Mouse (Mus musculus): ENCODE data around the gene Hpse2. TPM values are rescaled to one million over a fixed set of nuclear protein-coding genes. Genes with fewer than 3 reads are reported as not detected.

Gene Hpse2
- total and polyA plus RNA-seq, 2 experiments from 2014 or later = 0.23 to 0.55 TPM

- ATAC-seq (ENCODE audit: low FRiP score) = no peak
- no peak for DNase-seq (ENCODE audit: low spot score)
These were observed 590.3 kb downstream of the Hpse2 start for GRCm38 (mm10) chr19:42797866-42798265.

GRCm38 (mm10) chr19:42795801-42796200 is 592.4 kb downstream of the Hpse2 start:
- no peak for ATAC-seq (ENCODE audit: low FRiP score)

More at GRCm38 (mm10) chr19:42797866-42798265, 590.3 kb downstream of the Hpse2 start:
- no peak overlapping the region for H3K9ac ChIP-seq (replicated peaks; ENCODE audit: low read length, poor library complexity, severe bottlenecking)
- H3K36me3 ChIP-seq (ENCODE audit: insufficient read depth, low read length) = no peaks in the 10 kb centered on the region
- peaks cover 8% of the 10 kb centered on the region; the same call in 1 of the 2 replicates for H3K4me1 ChIP-seq (ENCODE audit: insufficient read depth, low read length)
- H3K27ac ChIP-seq (ENCODE audit: low read depth, low read length) = no peak overlapping the region
- no peak for TF ChIP-seq CTCF (IDR thresholded peaks at IDR 0.05)
- H3K27me3 ChIP-seq (ENCODE audit: insufficient read depth, low read length) = no peaks in the 10 kb centered on the region
- WGBS = 71% methylated on average over 2 of the region's 2 CpGs
- no peak overlapping the region for H3K4me3 ChIP-seq (ENCODE audit: low read depth, low read length)
- H3K9me3 ChIP-seq (ENCODE audit: low read length) = no peaks in the 10 kb centered on the region
- no peak overlapping the region for H3K4me2 ChIP-seq (ENCODE audit: low read depth, low read length, poor library complexity, severe bottlenecking)

GRCm38 (mm10) chr19:42794914-42795613 is 593.1 kb downstream of the Hpse2 start:
- H3K4me1 ChIP-seq (ENCODE audit: insufficient read depth, low read length) = peaks cover 8% of the 10 kb centered on the region; the same call in 1 of the 2 replicates
- ATAC-seq (ENCODE audit: low FRiP score) = peak; percentile 88

More at GRCm38 (mm10) chr19:42795801-42796200, 592.4 kb downstream of the Hpse2 start:
- Histone ChIP-seq H3K4me1 (ENCODE audit: insufficient read depth, low read length) (peaks cover 8% of the 10 kb centered on the region; the same call in 1 of the 2 replicates), H3K4me2 (ENCODE audit: low read depth, low read length, poor library complexity, severe bottlenecking) (peak overlapping the region; percentile 78), H3K4me3 (ENCODE audit: low read depth, low read length) (peak overlapping the region; percentile 35; the same call in 1 of the 2 replicates), H3K27me3 (ENCODE audit: insufficient read depth, low read length) (no peaks in the 10 kb centered on the region), H3K9me3 (ENCODE audit: low read length) (no peaks in the 10 kb centered on the region), H3K36me3 (ENCODE audit: insufficient read depth, low read length) (no peaks in the 10 kb centered on the region), H3K27ac (ENCODE audit: low read depth, low read length) (no peak overlapping the region), H3K9ac (replicated peaks; ENCODE audit: low read length, poor library complexity, severe bottlenecking) (peak overlapping the region; percentile 54; the same call in 1 of the 2 replicates)
- 32% methylated on average over 9 of the region's 9 CpGs for WGBS
- DNase-seq (ENCODE audit: low spot score) = no peak
- no peak for TF ChIP-seq CTCF (IDR thresholded peaks at IDR 0.05)

GRCm38 (mm10) chr19:42788311-42788710 is 599.8 kb downstream of the Hpse2 start:
- no peaks in the 10 kb centered on the region for H3K27me3 ChIP-seq (ENCODE audit: insufficient read depth, low read length)
- ATAC-seq (ENCODE audit: low FRiP score) (no peak), DNase-seq (ENCODE audit: low spot score) (no peak)
- no peak for TF ChIP-seq CTCF (IDR thresholded peaks at IDR 0.05)
- peaks cover 7% of the 10 kb centered on the region; the same call in 1 of the 2 replicates for H3K4me1 ChIP-seq (ENCODE audit: insufficient read depth, low read length)
- no peak overlapping the region for H3K4me3 ChIP-seq (ENCODE audit: low read depth, low read length)
- H3K9ac ChIP-seq (replicated peaks; ENCODE audit: low read length, poor library complexity, severe bottlenecking) = no peak overlapping the region
- H3K4me2 ChIP-seq (ENCODE audit: low read depth, low read length, poor library complexity, severe bottlenecking) = no peak overlapping the region
- WGBS = 48% methylated on average over 5 of the region's 5 CpGs
- no peak overlapping the region for H3K27ac ChIP-seq (ENCODE audit: low read depth, low read length)
- H3K9me3 ChIP-seq (ENCODE audit: low read length) = no peaks in the 10 kb centered on the region
- H3K36me3 ChIP-seq (ENCODE audit: insufficient read depth, low read length) = no peaks in the 10 kb centered on the region

More at GRCm38 (mm10) chr19:42794914-42795613, 593.1 kb downstream of the Hpse2 start:
- no peak overlapping the region for H3K27ac ChIP-seq (ENCODE audit: low read depth, low read length)
- WGBS = 2% methylated on average over 31 of the region's 31 CpGs
- peak; percentile 96 for TF ChIP-seq CTCF (IDR thresholded peaks at IDR 0.05)
- H3K4me2 ChIP-seq (ENCODE audit: low read depth, low read length, poor library complexity, severe bottlenecking) = peak overlapping the region; percentile 78
- no peaks in the 10 kb centered on the region for H3K9me3 ChIP-seq (ENCODE audit: low read length)
- peak overlapping the region; percentile 54 for H3K9ac ChIP-seq (replicated peaks; ENCODE audit: low read length, poor library complexity, severe bottlenecking)
- no peaks in the 10 kb centered on the region for H3K27me3 ChIP-seq (ENCODE audit: insufficient read depth, low read length)
- no peaks in the 10 kb centered on the region for H3K36me3 ChIP-seq (ENCODE audit: insufficient read depth, low read length)
- DNase-seq (ENCODE audit: low spot score) = peak; percentile 93
- peak overlapping the region; percentile 35 for H3K4me3 ChIP-seq (ENCODE audit: low read depth, low read length)

- Histone ChIP-seq H3K4me2 (ENCODE audit: low read depth, low read length, poor library complexity, severe bottlenecking) (peak overlapping the region; percentile 24; the same call in 1 of the 2 replicates), H3K27me3 (ENCODE audit: insufficient read depth, low read length) (no peaks in the 10 kb centered on the region), H3K27ac (ENCODE audit: low read depth, low read length) (peak overlapping the region; percentile 2; the same call in 1 of the 2 replicates), H3K36me3 (ENCODE audit: insufficient read depth, low read length) (no peaks in the 10 kb centered on the region), H3K4me3 (ENCODE audit: low read depth, low read length) (no peak overlapping the region), H3K9ac (replicated peaks; ENCODE audit: low read length, poor library complexity, severe bottlenecking) (0 out of 2 replicates have a peak overlapping the region, but pooled peaks have one; percentile 20), H3K9me3 (ENCODE audit: low read length) (no peaks in the 10 kb centered on the region), H3K4me1 (ENCODE audit: insufficient read depth, low read length) (peaks cover 7% of the 10 kb centered on the region; the same call in 1 of the 2 replicates)
- 20% methylated on average over 8 of the region's 8 CpGs for WGBS
- no peak for ATAC-seq (ENCODE audit: low FRiP score)
- TF ChIP-seq CTCF (IDR thresholded peaks at IDR 0.05) = no peak
- peak; percentile 9 for DNase-seq (ENCODE audit: low spot score)
These were observed 602.5 kb downstream of the Hpse2 start for GRCm38 (mm10) chr19:42785562-42786220.
